Mouse (Mus musculus) gastrocnemius, postnatal 14 days (tissue): ENCODE measurements around the gene Arcn1. TPM values are rescaled to one million over a fixed set of nuclear protein-coding genes. Genes with fewer than 3 reads are reported as not detected.

Experiments used
- DNase-seq: peaks from one replicate; pipeline ENCODE4 v3.0.0; 2021; ENCODE audit warnings: mixed read lengths
- intact Hi-C: fragments of 180-260 bp; cut with DNase I; formaldehyde crosslinking; loops from one replicate; pipeline ENCODE4 v1.15.1; 2025; ENCODE audit warnings: low total_unique reads
- total RNA-seq, 2 experiments: library from RNA; stranded (reverse); gene quantifications; 2 replicates each; pipeline ENCODE4 v1.2.3; 2021

Arcn1 gene
- total RNA-seq, 2 experiments from 2014 or later: 65.1 to 69.9 TPM

GRCm38 (mm10) chr9:44748473-44748872 lies 19.2 kb downstream of the Arcn1 start:
- intact Hi-C loops: loop anchor here (10.0 kb wide), 1 partner anchor 84 kb away; no protein-coding TSS in a partner anchor
- DNase-seq: no peak

GRCm38 (mm10) chr9:44747341-44747740 lies 20.3 kb downstream of the Arcn1 start:
- DNase-seq: no peak
- intact Hi-C loops: loop anchor here (10.0 kb wide), 1 partner anchor 83 kb away; no protein-coding TSS in a partner anchor

GRCm38 (mm10) chr9:44746666-44747065 lies 21.0 kb downstream of the Arcn1 start:
- no peak for DNase-seq
- intact Hi-C loops: loop anchor here (10.0 kb wide), 1 partner anchor 82 kb away; no protein-coding TSS in a partner anchor

GRCm38 (mm10) chr9:44745371-44745770 lies 22.3 kb downstream of the Arcn1 start:
- DNase-seq: no peak
- intact Hi-C loops: loop anchor here (10.0 kb wide), 1 partner anchor 81 kb away; no protein-coding TSS in a partner anchor

- intact Hi-C loops: loop anchor here (10.0 kb wide), 1 partner anchor 76 kb away; no protein-coding TSS in a partner anchor
- no peak for DNase-seq
Observed at GRCm38 (mm10) chr9:44740663-44741192, 26.9 kb downstream of the Arcn1 start.

GRCm38 (mm10) chr9:44737240-44737949 lies 30.2 kb downstream of the Arcn1 start:
- peak; percentile 75 for DNase-seq
- intact Hi-C loops: no loop called here

GRCm38 (mm10) chr9:44736301-44736700 lies 31.3 kb downstream of the Arcn1 start:
- DNase-seq: no peak
- intact Hi-C loops: no loop called here

- intact Hi-C loops: no loop called here
- DNase-seq: no peak
Observed at GRCm38 (mm10) chr9:44735886-44736285, 31.8 kb downstream of the Arcn1 start.

- peak; percentile 87 for DNase-seq
- intact Hi-C loops: no loop called here
Observed at GRCm38 (mm10) chr9:44734524-44735494, 32.8 kb downstream of the Arcn1 start, which contains the start of gene Phldb1. TSS of gene Phldb1 (minus strand) at chr9:44735198.

- DNase-seq: peak; percentile 84
- intact Hi-C loops: no loop called here
Observed at GRCm38 (mm10) chr9:44733671-44734523, 33.7 kb downstream of the Arcn1 start.

- intact Hi-C loops: no loop called here
- peak; percentile 26 for DNase-seq
Observed at GRCm38 (mm10) chr9:44732921-44733530, 34.6 kb downstream of the Arcn1 start.

- no peak for DNase-seq
- intact Hi-C loops: no loop called here
Observed at GRCm38 (mm10) chr9:44732130-44732549, 35.5 kb downstream of the Arcn1 start.

- intact Hi-C loops: no loop called here
- no peak for DNase-seq
Observed at GRCm38 (mm10) chr9:44727441-44727840, 40.2 kb downstream of the Arcn1 start.

- DNase-seq: no peak
- intact Hi-C loops: no loop called here
Observed at GRCm38 (mm10) chr9:44726431-44727146, 41.1 kb downstream of the Arcn1 start.

GRCm38 (mm10) chr9:44724665-44725064 lies 43.0 kb downstream of the Arcn1 start:
- intact Hi-C loops: no loop called here
- no peak for DNase-seq

- peak; percentile 76 for DNase-seq
- intact Hi-C loops: no loop called here
Observed at GRCm38 (mm10) chr9:44724223-44724622, 43.4 kb downstream of the Arcn1 start.

GRCm38 (mm10) chr9:44723521-44724041 lies 44.1 kb downstream of the Arcn1 start:
- intact Hi-C loops: no loop called here
- no peak for DNase-seq

- DNase-seq: no peak
Observed at GRCm38 (mm10) chr9:44723008-44723407, 44.6 kb downstream of the Arcn1 start.

More at GRCm38 (mm10) chr9:44723008-44723407, 44.6 kb downstream of the Arcn1 start:
- intact Hi-C loops: no loop called here
